Comparison of ENCODE assay signal across 8 mouse cellular contexts in genomic region chr1:105990138-105990821, GRCm38 (mm10). TPM values are rescaled to one million over a fixed set of nuclear protein-coding genes. Genes with fewer than 3 reads are reported as not detected.
DNase-seq lines count a peak whose midpoint lies in the region; ATAC-seq lines count a peak whose summit lies in the region.

Zcchc2 (plus strand) TSS chr1:105990406.

- under 1% methylated on average over 54 of the region's 83 CpGs for WGBS in hindbrain, embryonic 15.5 days

- no peaks in the 10 kb centered on the region for H3K36me3 ChIP-seq in hindbrain, embryonic 15.5 days

- H3K4me1 ChIP-seq in hindbrain, embryonic 15.5 days (replicated peaks) = peaks cover 34% of the 10 kb centered on the region

- H3K27me3 ChIP-seq in hindbrain, embryonic 15.5 days = no peaks in the 10 kb centered on the region

- peak; percentile 98 for ATAC-seq in hindbrain, embryonic 15.5 days (ENCODE audit: low FRiP score, low read depth)

- H3K9me3 ChIP-seq in hindbrain, embryonic 15.5 days = no peaks in the 10 kb centered on the region

- H3K27ac ChIP-seq in hindbrain, embryonic 15.5 days (replicated peaks) = peak within 1 kb of the TSS; percentile 95

- peak within 1 kb of the TSS; percentile 99 for H3K4me2 ChIP-seq in hindbrain, embryonic 15.5 days

- H3K4me3 ChIP-seq in hindbrain, embryonic 15.5 days = peak within 1 kb of the TSS; percentile 73

- peak within 1 kb of the TSS; percentile 88 for H3K9ac ChIP-seq in hindbrain, embryonic 15.5 days

- DNase-seq in T-cell, adult 2 months (ENCODE audit: low spot score) = peak; percentile 98
- DNase-seq in cerebellum, postnatal 36 days = peak; percentile 98 to 99
- peak; percentile 98 for DNase-seq in frontal cortex, postnatal 36 days (ENCODE audit: low spot score in 2 of 2)
- peak; percentile 97 for DNase-seq in left cerebral cortex, adult 11 months (ENCODE audit: low spot score)
- DNase-seq in lung, postnatal 4 days = peak; percentile 99
- DNase-seq in retina, postnatal 7 days (ENCODE audit: low read depth, low spot score) = peak; percentile 96
- peak; percentile 99 for DNase-seq in urinary bladder, adult 2 months (ENCODE audit: low spot score)

RNA-seq across cellular contexts. Expression of gene Zcchc2, which starts in this region (rescaled TPM):
- polyA plus RNA-seq in hindbrain, embryonic 15.5 days (2015; fragmentation: Nextera tagmentation; extraction: Ambion mirVana) = 2.7 TPM in 2 replicates
- polyA plus RNA-seq in urinary bladder, adult 2 months (2012; rRNA removed) = 11.1 TPM in 2 replicates

Comparison
In these comparisons a context has a peak if more than half of its experiments do, and no peak if none do; other contexts are left out.
1. Peak in every context shown above with its lines: DNase-seq, ATAC-seq, H3K4me3 ChIP-seq and H3K27ac ChIP-seq.